Mouse (Mus musculus): ENCODE measurements around the gene Cwh43. TPM values are rescaled to one million over a fixed set of nuclear protein-coding genes. Genes with fewer than 3 reads are reported as not detected.
"Not testable (repeated sequence)": the region's sequence is repeated elsewhere in the genome, so short reads cannot be mapped to it uniquely, and the experiment has no call there.

Gene Cwh43
- polyA plus RNA-seq, 2 experiments: not detected

DNA sequence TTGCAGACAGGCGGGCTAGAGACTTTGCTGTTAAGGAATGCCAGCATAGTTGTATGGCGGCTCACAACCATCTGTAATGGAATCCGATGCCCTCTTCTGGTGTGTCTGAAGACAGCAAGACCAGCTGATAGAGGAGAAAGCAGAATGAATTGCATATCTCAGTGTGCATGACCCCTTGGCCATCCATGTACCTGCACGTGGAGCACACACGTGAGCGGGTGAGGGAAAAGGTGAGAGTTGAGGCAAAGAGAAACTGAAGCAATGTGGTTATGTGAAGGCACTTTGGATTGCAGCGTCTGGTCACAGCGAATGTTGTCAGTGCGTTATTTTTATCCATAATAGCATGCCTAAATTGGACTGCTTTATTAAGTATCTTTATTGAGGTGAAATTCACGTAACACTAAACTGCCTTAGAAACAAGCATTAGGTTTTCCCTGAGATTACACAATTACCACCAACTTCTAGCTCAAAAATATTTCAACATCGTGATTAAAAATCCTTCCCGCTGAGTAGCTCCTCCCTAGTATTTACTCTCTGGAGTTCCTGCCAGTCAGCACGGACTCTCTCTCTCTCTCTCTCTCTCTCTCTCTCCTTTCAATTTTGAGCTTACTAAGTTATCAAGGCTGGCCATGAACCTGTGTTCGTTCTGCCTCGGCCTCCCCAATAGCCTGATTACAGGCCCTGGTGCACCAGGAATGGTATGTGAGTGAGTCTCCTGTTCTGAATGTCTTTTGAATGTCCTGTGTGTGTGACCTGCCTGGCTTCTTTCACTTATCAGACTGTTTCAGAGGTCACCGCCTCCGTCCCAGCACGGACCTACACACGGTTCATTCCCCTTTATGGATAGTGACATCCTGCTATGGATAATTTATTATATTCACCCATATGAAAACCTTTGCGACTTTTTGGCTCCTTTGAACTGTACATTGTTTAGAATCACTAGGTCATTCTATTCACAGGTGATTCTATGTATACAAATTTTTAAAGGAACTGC, 68.8 kb downstream of the Cwh43 start:
- no peak overlapping the region for H3K27ac ChIP-seq
- WGBS (ENCODE audit: insufficient replicate concordance): 72% methylated on average over 20 of the region's 20 CpGs
- no peak for TF ChIP-seq EP300 (IDR thresholded peaks at IDR 0.05; ENCODE audit: low read depth)
- TF ChIP-seq CTCF (IDR thresholded peaks at IDR 0.05; ENCODE audit: low read depth): no peak

DNA sequence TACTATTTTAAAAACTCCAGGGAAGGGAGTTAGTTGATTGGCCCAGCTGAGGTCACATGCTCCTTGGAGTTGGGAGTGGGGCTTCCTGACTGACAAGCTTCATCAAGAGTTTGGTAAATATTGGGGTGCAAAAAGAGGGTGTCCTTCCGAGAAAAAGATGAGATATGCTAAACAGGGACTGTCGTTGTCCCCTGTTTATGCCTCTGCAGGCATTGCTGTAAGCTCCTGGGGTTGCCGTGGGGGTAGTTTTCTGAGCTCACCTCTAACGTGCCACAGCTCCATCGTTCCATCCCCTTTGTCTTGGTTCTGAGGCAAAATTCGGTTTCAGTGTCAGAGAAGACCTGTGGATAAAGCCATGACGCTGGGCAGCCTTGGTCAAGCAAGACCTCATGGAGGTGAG, 74.8 kb downstream of the Cwh43 start, which contains the start of gene Dcun1d4:
TSS of gene Dcun1d4 (plus strand) at position 301 of the 400 bp plus-strand sequence.
- WGBS (ENCODE audit: insufficient replicate concordance): 61% methylated on average over 7 of the region's 7 CpGs
- no peak within 1 kb of the TSS for H3K4me3 ChIP-seq (ENCODE audit: insufficient read depth in 1 of 2, low read depth in 2 of 2, low read length in 2 of 2)
- DNase-seq (ENCODE audit: low read depth in 3 of 3, low spot score in 3 of 3) (no peak), ATAC-seq (ENCODE audit: insufficient read depth) (no peak)
- H3K27ac ChIP-seq: no peak within 1 kb of the TSS
- no peaks in the 10 kb centered on the region for H3K4me1 ChIP-seq (replicated peaks; ENCODE audit: control insufficient read depth in 2 of 2, insufficient read depth in 2 of 2, low read length in 1 of 2)
- no peaks in the 10 kb centered on the region for H3K9me3 ChIP-seq (ENCODE audit: control insufficient read depth, low read length)
- H3K36me3 ChIP-seq (replicated peaks; ENCODE audit: control insufficient read depth, insufficient read depth, low read depth): no peaks in the 10 kb centered on the region
- no peaks in the 10 kb centered on the region for H3K27me3 ChIP-seq (ENCODE audit: control insufficient read depth, insufficient read depth, low read length)
- no peak for TF ChIP-seq CTCF (IDR thresholded peaks at IDR 0.05; ENCODE audit: low read depth)
- no peak for TF ChIP-seq EP300 (IDR thresholded peaks at IDR 0.05; ENCODE audit: low read depth)
- no peak within 1 kb of the TSS for H3K4me2 ChIP-seq (ENCODE audit: low read depth)
- H3K9ac ChIP-seq (replicated peaks): no peak within 1 kb of the TSS

More for the DNA sequence above, 68.8 kb downstream of the Cwh43 start:
- H3K27me3 ChIP-seq (ENCODE audit: control insufficient read depth, insufficient read depth, low read length): no peaks in the 10 kb centered on the region
- ATAC-seq (ENCODE audit: insufficient read depth) (no peak), DNase-seq (ENCODE audit: low read depth in 3 of 3, low spot score in 3 of 3) (no peak)
- no peaks in the 10 kb centered on the region for H3K9me3 ChIP-seq (ENCODE audit: control insufficient read depth, low read length)
- H3K36me3 ChIP-seq (replicated peaks; ENCODE audit: control insufficient read depth, insufficient read depth, low read depth): no peaks in the 10 kb centered on the region
- H3K4me1 ChIP-seq (replicated peaks; ENCODE audit: control insufficient read depth in 2 of 2, insufficient read depth in 2 of 2, low read length in 1 of 2): no peaks in the 10 kb centered on the region
- H3K4me2 ChIP-seq (ENCODE audit: low read depth): no peak overlapping the region
- no peak overlapping the region for H3K9ac ChIP-seq (replicated peaks)
- H3K4me3 ChIP-seq (ENCODE audit: insufficient read depth in 1 of 2, low read depth in 2 of 2, low read length in 2 of 2): no peak overlapping the region

DNA sequence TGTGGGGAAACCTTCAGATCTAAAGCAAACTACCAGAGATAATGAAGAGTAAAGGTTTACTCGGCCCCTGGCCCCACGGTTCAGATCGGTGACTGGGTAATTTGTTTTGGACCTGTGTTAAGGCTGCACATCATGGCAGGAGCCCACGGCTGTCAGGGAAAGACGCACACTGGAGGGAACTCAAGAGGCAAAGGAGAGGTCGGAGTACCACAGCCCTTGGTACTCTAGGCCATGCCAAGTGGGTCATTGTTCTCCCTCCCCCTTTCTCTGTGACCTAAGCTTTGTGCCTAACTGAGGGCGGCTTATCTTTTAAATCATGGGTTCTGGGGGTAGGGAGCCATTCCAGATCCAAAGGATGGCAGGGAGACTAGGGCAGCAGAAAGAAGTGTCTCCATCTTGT, 75.5 kb downstream of the Cwh43 start:
- WGBS (ENCODE audit: insufficient replicate concordance): 72% methylated on average over 7 of the region's 7 CpGs
- Histone ChIP-seq H3K9me3 (ENCODE audit: control insufficient read depth, low read length) (no peaks in the 10 kb centered on the region), H3K4me1 (replicated peaks; ENCODE audit: control insufficient read depth in 2 of 2, insufficient read depth in 2 of 2, low read length in 1 of 2) (no peaks in the 10 kb centered on the region), H3K9ac (replicated peaks) (no peak overlapping the region), H3K4me3 (ENCODE audit: insufficient read depth in 1 of 2, low read depth in 2 of 2, low read length in 2 of 2) (no peak overlapping the region), H3K27ac (no peak overlapping the region), H3K36me3 (replicated peaks; ENCODE audit: control insufficient read depth, insufficient read depth, low read depth) (no peaks in the 10 kb centered on the region), H3K4me2 (ENCODE audit: low read depth) (no peak overlapping the region), H3K27me3 (ENCODE audit: control insufficient read depth, insufficient read depth, low read length) (no peaks in the 10 kb centered on the region)
- no peak for ATAC-seq (ENCODE audit: insufficient read depth)
- TF ChIP-seq CTCF (IDR thresholded peaks at IDR 0.05; ENCODE audit: low read depth) (no peak), EP300 (IDR thresholded peaks at IDR 0.05; ENCODE audit: low read depth) (no peak)
- DNase-seq (ENCODE audit: low read depth in 3 of 3, low spot score in 3 of 3): no peak

DNA sequence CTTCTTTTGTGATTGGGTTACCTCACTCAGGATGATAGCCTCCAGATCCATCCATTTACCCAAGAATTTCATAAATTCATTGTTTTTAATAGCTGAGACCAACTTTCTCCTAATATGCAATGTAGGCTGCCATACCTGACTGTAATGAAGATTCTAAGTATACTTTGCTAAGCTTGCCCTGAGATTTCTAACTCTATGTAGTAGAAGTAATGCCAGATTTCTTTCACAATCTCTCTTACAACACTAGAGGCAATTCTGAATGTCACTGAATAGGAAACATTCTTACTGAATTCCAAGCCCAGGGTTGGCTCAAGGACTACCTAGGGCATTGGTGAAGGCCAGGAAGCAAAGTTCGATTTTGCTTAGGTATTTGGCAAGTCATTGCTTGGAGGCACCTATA, 76.5 kb downstream of the Cwh43 start:
- not testable (repeated sequence) for H3K27ac ChIP-seq; H3K9ac ChIP-seq (replicated peaks); ATAC-seq (ENCODE audit: insufficient read depth); H3K36me3 ChIP-seq (replicated peaks; ENCODE audit: control insufficient read depth, insufficient read depth, low read depth); H3K4me3 ChIP-seq (ENCODE audit: insufficient read depth in 1 of 2, low read depth in 2 of 2, low read length in 2 of 2); DNase-seq (ENCODE audit: low read depth in 3 of 3, low spot score in 3 of 3); H3K4me1 ChIP-seq (replicated peaks; ENCODE audit: control insufficient read depth in 2 of 2, insufficient read depth in 2 of 2, low read length in 1 of 2); H3K4me2 ChIP-seq (ENCODE audit: low read depth); H3K9me3 ChIP-seq (ENCODE audit: control insufficient read depth, low read length); H3K27me3 ChIP-seq (ENCODE audit: control insufficient read depth, insufficient read depth, low read length)
- 33% methylated on average over 1 of the region's 1 CpGs for WGBS (ENCODE audit: insufficient replicate concordance)

DNA sequence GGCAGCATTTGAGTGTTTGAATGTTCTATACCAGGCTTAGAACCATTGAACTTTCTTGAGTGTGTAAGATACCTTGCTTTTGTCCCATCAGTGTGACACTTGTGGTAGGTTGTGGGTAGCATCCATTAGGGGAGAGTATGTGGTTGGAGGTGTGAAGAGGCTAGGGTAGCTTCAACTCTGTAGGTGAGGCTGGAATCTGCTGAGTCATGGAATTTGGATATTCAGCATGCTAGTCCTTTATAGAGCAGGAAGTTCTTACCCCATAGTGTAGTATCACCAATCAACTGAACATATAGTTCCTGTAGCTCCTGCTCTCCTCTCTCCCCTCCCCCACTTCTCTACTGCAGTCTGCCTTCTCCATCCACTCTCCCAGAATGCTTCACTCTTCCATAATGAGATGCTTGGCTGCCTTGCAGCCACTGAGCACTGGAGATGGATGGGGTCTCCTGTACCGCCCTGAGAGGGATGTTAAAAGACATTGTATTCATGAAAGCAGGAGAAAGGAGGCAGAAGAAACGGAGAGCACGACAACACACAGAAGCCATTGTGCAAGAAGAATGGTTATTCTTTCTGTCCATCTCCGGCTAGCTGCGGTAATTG, 78.2 kb downstream of the Cwh43 start:
- no peak for TF ChIP-seq EP300 (IDR thresholded peaks at IDR 0.05; ENCODE audit: low read depth)
- no peak for TF ChIP-seq CTCF (IDR thresholded peaks at IDR 0.05; ENCODE audit: low read depth)
- H3K9me3 ChIP-seq (ENCODE audit: control insufficient read depth, low read length): no peaks in the 10 kb centered on the region
- H3K4me1 ChIP-seq (replicated peaks; ENCODE audit: control insufficient read depth in 2 of 2, insufficient read depth in 2 of 2, low read length in 1 of 2): no peaks in the 10 kb centered on the region
- no peak overlapping the region for H3K4me2 ChIP-seq (ENCODE audit: low read depth)
- DNase-seq (ENCODE audit: low read depth in 3 of 3, low spot score in 3 of 3) (no peak), ATAC-seq (ENCODE audit: insufficient read depth) (no peak)
- H3K27ac ChIP-seq: no peak overlapping the region
- 60% methylated on average over 5 of the region's 5 CpGs for WGBS (ENCODE audit: insufficient replicate concordance)
- H3K9ac ChIP-seq (replicated peaks): no peak overlapping the region
- no peaks in the 10 kb centered on the region for H3K36me3 ChIP-seq (replicated peaks; ENCODE audit: control insufficient read depth, insufficient read depth, low read depth)
- no peak overlapping the region for H3K4me3 ChIP-seq (ENCODE audit: insufficient read depth in 1 of 2, low read depth in 2 of 2, low read length in 2 of 2)
- H3K27me3 ChIP-seq (ENCODE audit: control insufficient read depth, insufficient read depth, low read length): no peaks in the 10 kb centered on the region
